Mouse (Mus musculus): ENCODE measurements at regions not wholly inside any gene's neighbourhood (a gene's known extent, or its start where the extent isn't known, plus 50 kb on each side); places are given as distances from the start of the nearest gene placed in this dataset.

GRCm38 (mm10) chr19:21035505-21035904, 81.5 kb upstream of the Tmc1 start:
- no peak for ATAC-seq (replicated peaks; ENCODE audit: insufficient number of reproducible peaks, low FRiP score, low TSS enrichment)
- H3K27me3 ChIP-seq (ENCODE audit: control insufficient read depth, insufficient read depth, low read length) = no peaks in the 10 kb centered on the region

GRCm38 (mm10) chr19:21033991-21034390, 80.0 kb upstream of the Tmc1 start:
- Histone ChIP-seq H3K36me3 (ENCODE audit: control insufficient read depth, insufficient read depth, low read length) (no peaks in the 10 kb centered on the region), H3K4me3 (ENCODE audit: low read depth, low read length) (no peak overlapping the region), H3K9me3 (replicated peaks; ENCODE audit: control insufficient read depth, low read length) (no peaks in the 10 kb centered on the region), H3K27me3 (ENCODE audit: control insufficient read depth, insufficient read depth, low read length) (no peaks in the 10 kb centered on the region), H3K4me1 (ENCODE audit: control insufficient read depth, insufficient read depth, low read length) (no peaks in the 10 kb centered on the region; the same call in 1 of the 2 replicates), H3K27ac (ENCODE audit: low read depth, low read length) (no peak overlapping the region), H3K4me2 (no peak overlapping the region), H3K9ac (ENCODE audit: low read depth, low read length) (no peak overlapping the region)
- ATAC-seq (replicated peaks; ENCODE audit: insufficient number of reproducible peaks, low FRiP score, low TSS enrichment) = no peak
- 89% methylated on average over 3 of the region's 3 CpGs for WGBS (ENCODE audit: insufficient replicate concordance)

More at GRCm38 (mm10) chr19:21035505-21035904, 81.5 kb upstream of the Tmc1 start:
- Histone ChIP-seq H3K4me2 (no peak overlapping the region), H3K4me1 (ENCODE audit: control insufficient read depth, insufficient read depth, low read length) (no peaks in the 10 kb centered on the region; the same call in 1 of the 2 replicates), H3K36me3 (ENCODE audit: control insufficient read depth, insufficient read depth, low read length) (no peaks in the 10 kb centered on the region), H3K27ac (ENCODE audit: low read depth, low read length) (no peak overlapping the region), H3K9me3 (replicated peaks; ENCODE audit: control insufficient read depth, low read length) (no peaks in the 10 kb centered on the region), H3K9ac (ENCODE audit: low read depth, low read length) (no peak overlapping the region), H3K4me3 (ENCODE audit: low read depth, low read length) (no peak overlapping the region)
- WGBS (ENCODE audit: insufficient replicate concordance) = 52% methylated on average over 4 of the region's 4 CpGs

- Histone ChIP-seq H3K9ac (ENCODE audit: low read depth, low read length) (no peak overlapping the region), H3K4me2 (no peak overlapping the region), H3K4me1 (ENCODE audit: control insufficient read depth, insufficient read depth, low read length) (no peaks in the 10 kb centered on the region; the same call in 1 of the 2 replicates), H3K4me3 (ENCODE audit: low read depth, low read length) (no peak overlapping the region), H3K36me3 (ENCODE audit: control insufficient read depth, insufficient read depth, low read length) (no peaks in the 10 kb centered on the region), H3K27ac (ENCODE audit: low read depth, low read length) (no peak overlapping the region), H3K27me3 (ENCODE audit: control insufficient read depth, insufficient read depth, low read length) (no peaks in the 10 kb centered on the region), H3K9me3 (replicated peaks; ENCODE audit: control insufficient read depth, low read length) (no peaks in the 10 kb centered on the region)
- ATAC-seq (replicated peaks; ENCODE audit: insufficient number of reproducible peaks, low FRiP score, low TSS enrichment) = no peak
- WGBS (ENCODE audit: insufficient replicate concordance) = 67% methylated on average over 2 of the region's 2 CpGs
Measured at GRCm38 (mm10) chr19:21032558-21032957, 78.6 kb upstream of the Tmc1 start.

- Histone ChIP-seq H3K9ac (ENCODE audit: low read depth, low read length) (no peak overlapping the region), H3K27me3 (ENCODE audit: control insufficient read depth, insufficient read depth, low read length) (no peaks in the 10 kb centered on the region), H3K27ac (ENCODE audit: low read depth, low read length) (no peak overlapping the region), H3K4me2 (no peak overlapping the region), H3K4me1 (ENCODE audit: control insufficient read depth, insufficient read depth, low read length) (no peaks in the 10 kb centered on the region; the same call in 1 of the 2 replicates), H3K9me3 (replicated peaks; ENCODE audit: control insufficient read depth, low read length) (no peaks in the 10 kb centered on the region), H3K4me3 (ENCODE audit: low read depth, low read length) (no peak overlapping the region), H3K36me3 (ENCODE audit: control insufficient read depth, insufficient read depth, low read length) (no peaks in the 10 kb centered on the region)
- ATAC-seq (replicated peaks; ENCODE audit: insufficient number of reproducible peaks, low FRiP score, low TSS enrichment) = no peak
- 79% methylated on average over 4 of the region's 4 CpGs for WGBS (ENCODE audit: insufficient replicate concordance)
Measured at GRCm38 (mm10) chr19:21031768-21032308, 77.8 kb upstream of the Tmc1 start.

GRCm38 (mm10) chr19:21030971-21031370, 77.0 kb upstream of the Tmc1 start:
- no peak overlapping the region for H3K4me3 ChIP-seq (ENCODE audit: low read depth, low read length)
- no peak overlapping the region for H3K27ac ChIP-seq (ENCODE audit: low read depth, low read length)
- H3K27me3 ChIP-seq (ENCODE audit: control insufficient read depth, insufficient read depth, low read length) = no peaks in the 10 kb centered on the region
- ATAC-seq (replicated peaks; ENCODE audit: insufficient number of reproducible peaks, low FRiP score, low TSS enrichment) = no peak
- no peaks in the 10 kb centered on the region for H3K4me1 ChIP-seq (ENCODE audit: control insufficient read depth, insufficient read depth, low read length)
- WGBS (ENCODE audit: insufficient replicate concordance) = 84% methylated on average over 5 of the region's 5 CpGs
- H3K4me2 ChIP-seq = no peak overlapping the region
- H3K9me3 ChIP-seq (replicated peaks; ENCODE audit: control insufficient read depth, low read length) = no peaks in the 10 kb centered on the region
- H3K36me3 ChIP-seq (ENCODE audit: control insufficient read depth, insufficient read depth, low read length) = no peaks in the 10 kb centered on the region
- no peak overlapping the region for H3K9ac ChIP-seq (ENCODE audit: low read depth, low read length)

GRCm38 (mm10) chr19:21028981-21029380, 75.0 kb upstream of the Tmc1 start:
- H3K36me3 ChIP-seq (ENCODE audit: control insufficient read depth, insufficient read depth, low read length) = no peaks in the 10 kb centered on the region
- no peak overlapping the region for H3K9ac ChIP-seq (ENCODE audit: low read depth, low read length)
- ATAC-seq (replicated peaks; ENCODE audit: insufficient number of reproducible peaks, low FRiP score, low TSS enrichment) = no peak
- no peaks in the 10 kb centered on the region for H3K9me3 ChIP-seq (replicated peaks; ENCODE audit: control insufficient read depth, low read length)
- no peaks in the 10 kb centered on the region for H3K4me1 ChIP-seq (ENCODE audit: control insufficient read depth, insufficient read depth, low read length)
- H3K4me2 ChIP-seq = no peak overlapping the region
- no peak overlapping the region for H3K4me3 ChIP-seq (ENCODE audit: low read depth, low read length)
- H3K27ac ChIP-seq (ENCODE audit: low read depth, low read length) = no peak overlapping the region
- 86% methylated on average over 3 of the region's 3 CpGs for WGBS (ENCODE audit: insufficient replicate concordance)
- H3K27me3 ChIP-seq (ENCODE audit: control insufficient read depth, insufficient read depth, low read length) = no peaks in the 10 kb centered on the region

- H3K27ac ChIP-seq (ENCODE audit: low read depth, low read length) = no peak overlapping the region
- H3K36me3 ChIP-seq (ENCODE audit: control insufficient read depth, insufficient read depth, low read length) = no peaks in the 10 kb centered on the region
- no peaks in the 10 kb centered on the region for H3K4me1 ChIP-seq (ENCODE audit: control insufficient read depth, insufficient read depth, low read length)
- no peaks in the 10 kb centered on the region for H3K27me3 ChIP-seq (ENCODE audit: control insufficient read depth, insufficient read depth, low read length)
- 86% methylated on average over 8 of the region's 10 CpGs for WGBS (ENCODE audit: insufficient replicate concordance)
- H3K4me3 ChIP-seq (ENCODE audit: low read depth, low read length) = no peak overlapping the region
- no peak for ATAC-seq (replicated peaks; ENCODE audit: insufficient number of reproducible peaks, low FRiP score, low TSS enrichment)
- H3K9me3 ChIP-seq (replicated peaks; ENCODE audit: control insufficient read depth, low read length) = no peaks in the 10 kb centered on the region; the same call in 1 of the 2 replicates
- H3K4me2 ChIP-seq = no peak overlapping the region
- H3K9ac ChIP-seq (ENCODE audit: low read depth, low read length) = no peak overlapping the region
Measured at GRCm38 (mm10) chr19:21012391-21012790, 58.4 kb upstream of the Tmc1 start.

GRCm38 (mm10) chr19:21009607-21010006, 55.6 kb upstream of the Tmc1 start:
- Histone ChIP-seq H3K4me3 (ENCODE audit: low read depth, low read length) (no peak overlapping the region), H3K4me2 (no peak overlapping the region), H3K27me3 (ENCODE audit: control insufficient read depth, insufficient read depth, low read length) (no peaks in the 10 kb centered on the region), H3K36me3 (ENCODE audit: control insufficient read depth, insufficient read depth, low read length) (no peaks in the 10 kb centered on the region), H3K4me1 (ENCODE audit: control insufficient read depth, insufficient read depth, low read length) (no peaks in the 10 kb centered on the region), H3K9ac (ENCODE audit: low read depth, low read length) (no peak overlapping the region), H3K9me3 (replicated peaks; ENCODE audit: control insufficient read depth, low read length) (no peaks in the 10 kb centered on the region; the same call in 1 of the 2 replicates), H3K27ac (ENCODE audit: low read depth, low read length) (no peak overlapping the region)
- ATAC-seq (replicated peaks; ENCODE audit: insufficient number of reproducible peaks, low FRiP score, low TSS enrichment) = no peak
- WGBS (ENCODE audit: insufficient replicate concordance) = 79% methylated on average over 2 of the region's 2 CpGs

- Histone ChIP-seq H3K9me3 (replicated peaks; ENCODE audit: control insufficient read depth, low read length) (no peaks in the 10 kb centered on the region; the same call in 1 of the 2 replicates), H3K4me1 (ENCODE audit: control insufficient read depth, insufficient read depth, low read length) (no peaks in the 10 kb centered on the region), H3K27ac (ENCODE audit: low read depth, low read length) (no peak overlapping the region), H3K9ac (ENCODE audit: low read depth, low read length) (no peak overlapping the region), H3K4me3 (ENCODE audit: low read depth, low read length) (no peak overlapping the region), H3K27me3 (ENCODE audit: control insufficient read depth, insufficient read depth, low read length) (no peaks in the 10 kb centered on the region), H3K36me3 (ENCODE audit: control insufficient read depth, insufficient read depth, low read length) (no peaks in the 10 kb centered on the region), H3K4me2 (no peak overlapping the region)
- WGBS (ENCODE audit: insufficient replicate concordance) = 77% methylated on average over 2 of the region's 2 CpGs
- no peak for ATAC-seq (replicated peaks; ENCODE audit: insufficient number of reproducible peaks, low FRiP score, low TSS enrichment)
Measured at GRCm38 (mm10) chr19:21004411-21004810, 50.4 kb upstream of the Tmc1 start.

Measured in heart, embryonic 11.5 days (tissue).